Mouse (Mus musculus) forebrain, postnatal 0 days (tissue): ENCODE measurements around the gene Gm29609. TPM values are rescaled to one million over a fixed set of nuclear protein-coding genes. Genes with fewer than 3 reads are reported as not detected.
"Not testable (repeated sequence)": the region's sequence is repeated elsewhere in the genome, so short reads cannot be mapped to it uniquely, and the experiment has no call there.

Source experiments
- ATAC-seq: fragments of 200-750 bp; cut with Nextera tagmentation; 2 replicates; pipeline ENCODE4 v1.8.0; 2017; ENCODE audit warnings: mild to moderate bottlenecking, moderate library complexity
- DNase-seq: peaks from one replicate; pipeline ENCODE4 v3.0.0-alpha.2; 2015
- H3K27ac ChIP-seq: fragments of 300-500 bp; sonication (generic); 2 replicates; pipeline ENCODE4 v1.5.1; 2014; ENCODE audit warnings: low read depth, mild to moderate bottlenecking, antibody characterized with exemption, low read length, moderate library complexity, mixed read lengths
- H3K27me3 ChIP-seq: fragments of 300-500 bp; sonication (generic); 2 replicates; pipeline ENCODE4 v1.6.1; 2014; ENCODE audit warnings: mild to moderate bottlenecking, low read length, mixed read lengths; ENCODE audit not compliant: insufficient read depth
- H3K36me3 ChIP-seq: fragments of 300-500 bp; sonication (generic); 2 replicates; pipeline ENCODE4 v1.6.1; 2014; ENCODE audit warnings: mild to moderate bottlenecking, moderate library complexity; ENCODE audit not compliant: insufficient read depth
- H3K4me1 ChIP-seq: fragments of 300-500 bp; sonication (generic); 2 replicates; pipeline ENCODE4 v1.6.1; 2014; ENCODE audit warnings: antibody characterized with exemption; ENCODE audit not compliant: insufficient read depth
- H3K4me2 ChIP-seq: fragments of 300-500 bp; sonication (generic); 2 replicates; pipeline ENCODE4 v1.6.1; 2014; ENCODE audit warnings: low read depth, mild to moderate bottlenecking, moderate library complexity
- H3K4me3 ChIP-seq: fragments of 300-500 bp; sonication (generic); 2 replicates; pipeline ENCODE4 v1.5.1; 2014; ENCODE audit warnings: low read depth, low read length, mixed read lengths
- H3K9ac ChIP-seq: fragments of 300-500 bp; sonication (generic); 2 replicates; pipeline ENCODE4 v1.6.1; 2014; ENCODE audit warnings: mild to moderate bottlenecking
- H3K9me3 ChIP-seq: fragments of 300-500 bp; sonication (generic); 2 replicates; pipeline ENCODE4 v1.6.1; 2016; ENCODE audit warnings: low read length
- CTCF ChIP-seq: sonication (generic); IDR thresholded peaks from 2 replicates; pipeline ENCODE4 v1.5.1; 2016; ENCODE audit warnings: antibody characterized with exemption, control low read depth, low read depth
- WGBS: fragments of 180-500 bp; shearing (Covaris S2); extraction: QIAGEN DNeasy Blood & Tissue Kit; methylation state at CpG from one replicate; pipeline ENCODE4 v1.1.7; 2014; 5-methylcytosine and 5-hydroxymethylcytosine counted together
- polyA plus RNA-seq: library from polyadenylated mRNA; unstranded; fragments of >200 nt; fragmentation: Nextera tagmentation; extraction: Ambion mirVana; gene quantifications from 2 replicates; pipeline ENCODE4 v1.2.1, GENCODE M21; 2015
- total RNA-seq: library from RNA; depleted of rRNA; stranded (reverse); fragments of >200 nt; gene quantifications from 2 replicates; pipeline ENCODE4 v1.2.3, GENCODE M21; 2014

Gm29609 gene
- total and polyA plus RNA-seq, 2 experiments from 2014 or later = 1.4 to 9.3 TPM

DNA sequence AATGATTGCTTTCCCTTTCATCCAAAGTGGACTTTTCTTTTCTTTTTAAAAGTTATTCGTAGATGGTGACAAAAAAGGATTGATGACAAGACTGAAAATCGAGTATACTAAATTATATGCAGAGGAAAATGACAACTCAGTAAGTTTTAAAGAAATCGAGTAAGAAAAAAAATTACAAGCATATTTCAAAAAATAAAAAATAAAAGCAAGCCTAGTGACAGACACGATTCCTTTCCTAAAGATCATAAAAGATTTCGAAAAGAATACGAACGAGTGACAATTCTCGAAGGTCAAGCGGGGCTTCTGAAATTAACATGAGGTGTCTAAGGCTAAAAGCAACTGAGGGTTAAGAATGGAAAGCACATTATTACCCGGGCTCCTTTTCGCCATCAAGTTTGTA, 39.8 kb upstream of the Gm29609 start:
- Histone ChIP-seq H3K27ac (peak overlapping the region; percentile 97), H3K4me3 (peak overlapping the region; percentile 100), H3K9me3 (no peaks in the 10 kb centered on the region), H3K4me2 (peak overlapping the region; percentile 79), H3K27me3 (no peaks in the 10 kb centered on the region), H3K4me1 (peaks cover 4% of the 10 kb centered on the region; the same call in 1 of the 2 replicates), H3K9ac (peak overlapping the region; percentile 92), H3K36me3 (no peaks in the 10 kb centered on the region)
- DNase-seq = no peak
- no peak for TF ChIP-seq CTCF
- WGBS = 2% methylated on average over 11 of the region's 11 CpGs
- no peak for ATAC-seq

DNA sequence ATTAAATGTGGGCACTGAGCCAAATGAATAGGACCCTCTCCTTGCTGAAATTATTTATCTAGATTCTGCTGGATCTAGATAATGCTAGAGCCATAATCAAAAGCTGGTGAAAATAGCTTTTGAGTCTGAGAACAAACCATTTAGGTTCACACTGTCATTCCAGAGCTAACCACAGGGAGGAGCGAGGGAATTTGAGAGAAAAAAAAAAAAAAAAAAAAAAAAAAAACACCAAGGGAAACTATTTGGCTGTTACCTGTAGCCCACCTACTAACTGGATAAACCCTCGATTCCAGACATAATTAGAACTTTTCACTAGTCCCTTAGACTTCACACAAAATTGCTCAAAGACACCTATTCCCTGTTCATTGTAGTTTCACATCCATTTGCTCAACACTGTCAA, 39.4 kb upstream of the Gm29609 start:
- 3% methylated on average over 2 of the region's 2 CpGs for WGBS
- H3K9ac ChIP-seq = 0 out of 2 replicates have a peak overlapping the region, but pooled peaks have one; percentile 18
- peak overlapping the region; percentile 79 for H3K4me2 ChIP-seq
- no peaks in the 10 kb centered on the region for H3K9me3 ChIP-seq
- ATAC-seq (no peak), DNase-seq (peak; percentile 59)
- H3K36me3 ChIP-seq = no peaks in the 10 kb centered on the region
- no peaks in the 10 kb centered on the region for H3K27me3 ChIP-seq
- peak overlapping the region; percentile 100 for H3K4me3 ChIP-seq
- peak overlapping the region; percentile 36; the same call in 1 of the 2 replicates for H3K27ac ChIP-seq
- peak; percentile 52 for TF ChIP-seq CTCF
- H3K4me1 ChIP-seq = peaks cover 4% of the 10 kb centered on the region; the same call in 1 of the 2 replicates

DNA sequence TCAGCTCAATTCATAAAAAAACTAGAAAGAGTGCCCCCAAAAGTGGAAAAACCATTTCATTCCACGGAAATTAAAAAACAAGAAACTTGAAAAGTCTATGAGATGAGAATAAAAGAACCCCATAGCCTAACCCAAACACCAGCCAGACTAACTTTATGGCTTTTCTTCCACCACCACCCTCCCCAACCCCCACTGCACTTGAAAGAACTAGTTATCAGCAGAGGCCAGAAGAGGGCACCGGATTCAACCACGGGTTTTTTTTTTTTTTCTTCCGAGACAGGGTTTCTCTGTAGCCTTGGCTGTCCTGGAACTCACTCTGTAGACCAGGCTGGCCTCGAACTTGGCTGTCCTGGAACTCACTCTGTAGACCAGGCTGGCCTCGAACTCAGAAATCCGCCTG, 38.6 kb upstream of the Gm29609 start:
- no peaks in the 10 kb centered on the region for H3K36me3 ChIP-seq
- no peak overlapping the region for H3K27ac ChIP-seq
- DNase-seq (no peak), ATAC-seq (no peak)
- no peak for TF ChIP-seq CTCF
- 74% methylated on average over 7 of the region's 7 CpGs for WGBS
- no peak overlapping the region for H3K4me2 ChIP-seq
- no peak overlapping the region for H3K4me3 ChIP-seq
- H3K4me1 ChIP-seq = peaks cover 4% of the 10 kb centered on the region; the same call in 1 of the 2 replicates
- H3K9ac ChIP-seq = no peak overlapping the region
- H3K27me3 ChIP-seq = no peaks in the 10 kb centered on the region
- no peaks in the 10 kb centered on the region for H3K9me3 ChIP-seq

DNA sequence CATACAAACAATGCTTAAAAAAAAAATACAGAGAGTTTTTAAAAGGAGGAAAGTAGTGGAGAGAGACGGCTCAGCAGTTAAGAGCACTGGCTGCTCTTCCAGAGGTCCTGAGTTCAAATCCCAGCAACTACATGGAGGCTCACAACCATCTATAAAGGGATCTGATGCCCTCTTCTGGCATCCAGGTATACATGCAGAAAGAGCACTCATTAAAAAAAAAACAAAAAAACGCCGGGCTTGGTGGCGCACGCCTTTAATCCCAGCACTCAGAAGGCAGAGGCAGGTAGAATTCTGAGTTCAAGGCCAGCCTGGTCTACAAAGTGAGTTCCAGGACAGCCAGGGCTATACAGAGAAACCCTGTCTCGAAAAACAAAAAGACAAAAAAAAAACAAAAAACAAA, 36.8 kb upstream of the Gm29609 start:
- H3K9ac ChIP-seq, H3K27ac ChIP-seq, H3K36me3 ChIP-seq, H3K4me1 ChIP-seq, H3K4me3 ChIP-seq, H3K9me3 ChIP-seq, DNase-seq, H3K4me2 ChIP-seq, ATAC-seq, H3K27me3 ChIP-seq: not testable (repeated sequence)
- 91% methylated on average over 6 of the region's 6 CpGs for WGBS

DNA sequence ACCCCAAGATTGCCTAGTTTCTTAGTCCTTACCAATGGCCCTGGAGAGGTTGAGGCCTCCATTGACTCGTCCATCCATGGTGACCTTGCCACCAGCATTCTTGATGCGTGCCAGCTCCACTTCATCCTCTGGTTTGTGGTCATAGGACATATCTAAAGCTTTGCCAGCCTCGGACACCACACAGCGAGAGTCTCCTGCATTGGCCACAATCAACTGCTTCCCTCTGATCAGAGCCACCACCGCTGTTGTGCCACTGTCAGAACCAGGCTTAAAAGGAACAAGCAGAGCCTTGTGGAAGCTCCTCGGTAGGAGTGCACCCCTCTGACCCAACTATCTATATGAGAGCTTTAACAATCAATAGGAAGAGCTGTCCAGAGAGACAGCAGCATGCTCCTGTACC, 24.7 kb upstream of the Gm29609 start:
- Histone ChIP-seq H3K9me3 (peaks cover 4% of the 10 kb centered on the region; the same call in 1 of the 2 replicates), H3K4me2 (no peak overlapping the region), H3K27ac (no peak overlapping the region), H3K36me3 (peaks cover 60% of the 10 kb centered on the region), H3K27me3 (no peaks in the 10 kb centered on the region), H3K4me1 (peaks cover 6% of the 10 kb centered on the region; the same call in 1 of the 2 replicates), H3K4me3 (no peak overlapping the region), H3K9ac (no peak overlapping the region)
- ATAC-seq (no peak), DNase-seq (no peak)
- WGBS = 98% methylated on average over 6 of the region's 6 CpGs
- TF ChIP-seq CTCF = no peak

DNA sequence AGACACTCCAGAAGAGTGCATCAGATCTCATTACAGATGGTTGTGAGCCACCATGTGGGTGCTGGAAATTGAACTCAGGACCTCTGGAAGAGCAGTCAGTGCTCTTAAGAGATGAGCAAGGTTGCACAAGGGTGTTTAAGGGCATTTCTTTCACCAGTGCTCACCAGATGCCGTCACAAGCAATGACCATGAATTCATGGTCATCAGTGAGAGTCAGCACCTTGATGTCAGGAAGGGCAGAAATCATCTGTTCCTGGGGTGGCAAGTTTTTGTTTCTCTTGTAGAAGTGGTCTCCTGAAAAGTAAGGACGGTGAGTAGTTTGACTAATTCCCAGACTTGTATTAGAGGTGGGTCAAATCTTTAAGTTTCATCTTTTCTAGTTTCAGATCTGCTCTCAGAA, 24.2 kb upstream of the Gm29609 start:
- H3K4me2 ChIP-seq = no peak overlapping the region
- 89% methylated on average over 2 of the region's 2 CpGs for WGBS
- peaks cover 65% of the 10 kb centered on the region for H3K36me3 ChIP-seq
- ATAC-seq (no peak), DNase-seq (no peak)
- H3K4me3 ChIP-seq = no peak overlapping the region
- no peak for TF ChIP-seq CTCF
- no peaks in the 10 kb centered on the region for H3K27me3 ChIP-seq
- no peak overlapping the region for H3K9ac ChIP-seq
- H3K9me3 ChIP-seq = peaks cover 4% of the 10 kb centered on the region; the same call in 1 of the 2 replicates
- peaks cover 6% of the 10 kb centered on the region; the same call in 1 of the 2 replicates for H3K4me1 ChIP-seq
- no peak overlapping the region for H3K27ac ChIP-seq

DNA sequence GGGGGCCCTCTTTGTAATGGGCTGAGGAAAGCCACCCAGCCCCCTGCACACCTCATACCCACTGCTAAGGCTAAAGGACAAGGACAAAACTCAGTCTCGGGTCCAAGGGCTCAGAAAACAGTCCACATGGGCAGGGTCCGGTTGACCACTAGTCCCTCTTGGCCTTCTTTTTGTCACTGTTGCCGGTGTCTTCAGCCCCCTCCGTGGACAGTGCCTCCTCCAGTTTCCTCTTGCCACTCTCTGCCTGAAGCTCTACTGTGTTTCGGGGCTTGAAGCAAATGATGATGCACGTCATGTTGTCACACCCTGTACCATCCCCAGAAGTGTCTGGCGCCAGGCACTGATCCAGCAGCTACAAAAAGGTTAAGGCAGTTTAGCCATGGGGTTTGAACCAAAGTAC, 23.2 kb upstream of the Gm29609 start:
- ATAC-seq (no peak), DNase-seq (no peak)
- Histone ChIP-seq H3K27ac (peak overlapping the region; percentile 79; the same call in 1 of the 2 replicates), H3K27me3 (no peaks in the 10 kb centered on the region), H3K4me3 (no peak overlapping the region; the same call in 1 of the 2 replicates), H3K4me1 (peaks cover 6% of the 10 kb centered on the region; the same call in 1 of the 2 replicates), H3K9me3 (peaks cover 4% of the 10 kb centered on the region; the same call in 1 of the 2 replicates), H3K9ac (no peak overlapping the region), H3K4me2 (peak overlapping the region; percentile 62), H3K36me3 (peaks cover 75% of the 10 kb centered on the region)
- 90% methylated on average over 7 of the region's 7 CpGs for WGBS
- TF ChIP-seq CTCF = no peak
